Mouse (Mus musculus) heart, postnatal 36 days (tissue): Measurements from ENCODE around the gene Gm30191. TPM values are rescaled to one million over a fixed set of nuclear protein-coding genes. Genes with fewer than 3 reads are reported as not detected.
"Not testable (repeated sequence)": the region's sequence is repeated elsewhere in the genome, so short reads cannot be mapped to it uniquely, and the experiment has no call there.

Experiments
- DNase-seq, 2 experiments: peaks; one replicate each; pipeline ENCODE4 v3.0.0; 2021 to 2022
- intact Hi-C: fragments of 180-260 bp; cut with DNase I; formaldehyde crosslinking; loops from one replicate; pipeline ENCODE4 v1.15.1; 2025
- total RNA-seq, 2 experiments: library from RNA; stranded (reverse); gene quantifications; 2 replicates each; pipeline ENCODE4 v1.2.3; 2021

The Gm30191 gene
- total RNA-seq, 2 experiments from 2014 or later: not detected

- peak; percentile 42 to 49 for DNase-seq
- intact Hi-C loops: loop anchor here (2.0 kb wide), 1 partner anchor 17 kb away; no protein-coding TSS in a partner anchor
These were observed 4.8 kb downstream of the Gm30191 start for GRCm38 (mm10) chr4:134251241-134252130.

- DNase-seq: peak; percentile 32 to 36
- intact Hi-C loops: no loop called here
These were observed 5.6 kb downstream of the Gm30191 start for GRCm38 (mm10) chr4:134252131-134252910.

DNA sequence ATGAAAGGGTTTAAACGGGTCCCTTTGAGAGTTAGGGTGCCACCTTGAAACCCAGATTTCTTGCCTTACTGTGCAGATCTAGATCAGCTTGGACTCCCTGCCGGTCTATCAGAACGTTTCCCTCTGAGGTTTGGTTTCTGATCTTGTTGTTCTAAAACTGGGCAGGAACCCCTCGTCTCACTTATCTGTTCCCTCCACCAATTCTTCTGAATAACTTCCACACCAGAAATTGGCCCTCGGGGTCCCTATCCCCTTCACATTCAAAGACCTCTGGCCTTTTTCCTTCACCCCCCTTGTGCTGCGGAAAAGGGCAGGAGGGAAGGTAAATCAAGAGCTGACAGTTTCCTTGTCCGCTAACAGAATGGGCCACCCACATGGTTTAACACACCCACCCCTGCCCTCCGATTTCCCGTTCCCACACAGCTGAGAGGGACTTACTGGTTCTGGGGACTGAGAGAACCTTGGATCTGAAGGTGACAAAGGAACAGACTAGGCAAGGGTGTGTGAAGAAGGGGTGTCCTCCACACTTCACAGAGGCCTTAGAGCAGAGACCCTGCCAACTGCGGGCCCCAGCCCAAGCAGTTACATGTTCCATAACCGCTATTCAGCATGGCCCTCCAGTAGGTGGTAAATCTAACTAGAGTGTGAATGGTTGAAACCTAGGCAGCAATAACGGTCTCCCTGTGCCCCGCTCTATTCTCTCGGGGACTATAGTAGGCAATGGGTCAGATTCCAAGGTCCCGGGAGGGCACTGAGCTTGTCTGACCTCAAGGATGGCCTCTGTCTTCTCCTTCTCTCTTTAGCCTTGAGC, 6.4 kb downstream of the Gm30191 start:
- intact Hi-C loops: no loop called here
- no peak for DNase-seq

DNA sequence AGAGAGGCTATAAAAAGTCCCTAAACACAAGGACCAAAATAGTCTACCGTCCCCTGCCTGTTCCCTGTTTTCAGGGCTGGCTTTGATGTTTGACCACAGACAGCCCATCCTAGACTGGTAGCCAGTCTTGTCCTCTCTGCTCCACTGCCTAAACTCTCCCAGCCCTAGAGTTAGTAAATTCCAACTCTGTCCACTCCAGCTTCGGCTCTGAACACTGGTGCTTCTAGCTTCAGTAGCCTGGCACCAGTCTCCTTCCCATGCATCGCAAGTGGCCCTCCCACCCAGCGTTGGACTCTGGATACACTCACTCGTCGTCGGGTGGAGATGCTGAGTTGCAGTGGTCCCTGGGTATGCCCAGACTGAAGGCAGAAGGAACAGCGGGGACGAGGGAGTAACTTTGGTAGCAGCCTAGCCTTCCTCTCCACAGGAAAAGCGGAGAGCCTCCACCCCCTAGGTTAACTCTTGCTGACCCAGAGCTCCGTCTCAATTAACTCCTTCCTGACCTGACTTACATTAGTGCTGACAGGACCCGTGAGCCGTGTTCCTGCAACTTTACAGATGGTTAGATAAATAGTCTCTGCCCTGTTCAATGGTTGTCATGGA, 7.1 kb downstream of the Gm30191 start, which contains the start of gene Grrp1:
TSS of gene Grrp1 (minus strand) at position 385 of the 603 bp plus-strand sequence.
- DNase-seq: peak; percentile 33 to 44
- intact Hi-C loops: no loop called here

- intact Hi-C loops: no loop called here
- DNase-seq: no peak
These were observed 8.1 kb downstream of the Gm30191 start for GRCm38 (mm10) chr4:134254835-134255234.

DNA sequence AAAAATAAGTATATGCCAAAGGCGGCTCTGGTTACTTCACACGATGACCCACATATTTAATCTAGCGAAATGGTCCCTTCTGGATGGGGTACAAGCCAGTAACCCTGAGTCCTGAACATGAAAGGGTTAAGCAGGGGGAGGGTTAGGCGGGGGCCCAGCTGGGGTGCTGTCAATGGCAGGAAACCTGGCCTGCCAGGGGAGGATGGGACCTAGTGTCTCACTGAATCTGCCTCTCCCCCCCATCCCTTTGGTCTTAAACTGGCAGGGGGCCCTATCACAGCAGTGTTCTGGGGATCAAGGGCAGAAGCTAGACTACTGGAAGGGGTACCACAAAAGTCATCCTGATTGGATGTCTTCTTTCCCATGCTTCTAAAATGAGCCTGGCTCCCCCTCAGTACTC, 9.1 kb downstream of the Gm30191 start:
- DNase-seq: no peak
- intact Hi-C loops: no loop called here

DNA sequence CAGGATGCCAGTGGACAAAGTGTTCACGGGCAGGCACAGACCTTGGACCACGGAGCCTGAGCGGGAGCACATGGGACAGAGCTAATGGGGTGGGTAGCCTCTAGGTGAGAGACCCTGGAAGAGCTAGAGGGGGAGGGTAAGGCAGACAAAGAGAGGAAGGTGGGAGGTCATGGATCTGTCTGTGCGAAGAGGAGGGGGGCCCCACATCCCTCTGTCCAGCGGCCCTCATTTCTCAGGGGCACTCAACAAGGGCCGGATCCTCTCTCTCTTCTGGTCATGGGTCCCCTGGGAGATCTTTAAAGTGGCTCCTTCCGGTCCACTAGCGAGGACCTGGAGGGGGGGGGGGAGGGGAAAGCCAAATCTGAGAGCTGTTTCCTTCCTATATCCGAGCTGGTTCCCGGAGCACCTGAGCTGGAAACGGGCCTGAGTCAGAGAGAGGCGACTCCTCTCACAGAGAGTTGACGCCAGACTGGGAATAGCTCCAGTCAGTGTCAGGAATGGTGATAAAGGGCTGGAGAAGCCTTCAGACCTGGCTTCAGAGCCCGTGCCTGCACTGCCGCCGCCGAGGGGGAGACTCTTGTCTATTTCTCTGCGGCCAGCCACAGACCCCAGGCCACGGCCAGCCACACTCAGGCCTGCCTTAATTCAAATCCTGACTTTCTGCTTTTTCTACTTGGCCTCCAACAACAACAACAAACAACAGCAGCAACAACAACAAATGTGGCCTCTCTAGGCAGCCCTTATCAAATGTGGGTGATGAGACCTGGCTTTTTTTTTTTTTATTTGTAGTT, 9.9 kb downstream of the Gm30191 start:
- peak; percentile 40 to 46 for DNase-seq
- intact Hi-C loops: no loop called here

DNA sequence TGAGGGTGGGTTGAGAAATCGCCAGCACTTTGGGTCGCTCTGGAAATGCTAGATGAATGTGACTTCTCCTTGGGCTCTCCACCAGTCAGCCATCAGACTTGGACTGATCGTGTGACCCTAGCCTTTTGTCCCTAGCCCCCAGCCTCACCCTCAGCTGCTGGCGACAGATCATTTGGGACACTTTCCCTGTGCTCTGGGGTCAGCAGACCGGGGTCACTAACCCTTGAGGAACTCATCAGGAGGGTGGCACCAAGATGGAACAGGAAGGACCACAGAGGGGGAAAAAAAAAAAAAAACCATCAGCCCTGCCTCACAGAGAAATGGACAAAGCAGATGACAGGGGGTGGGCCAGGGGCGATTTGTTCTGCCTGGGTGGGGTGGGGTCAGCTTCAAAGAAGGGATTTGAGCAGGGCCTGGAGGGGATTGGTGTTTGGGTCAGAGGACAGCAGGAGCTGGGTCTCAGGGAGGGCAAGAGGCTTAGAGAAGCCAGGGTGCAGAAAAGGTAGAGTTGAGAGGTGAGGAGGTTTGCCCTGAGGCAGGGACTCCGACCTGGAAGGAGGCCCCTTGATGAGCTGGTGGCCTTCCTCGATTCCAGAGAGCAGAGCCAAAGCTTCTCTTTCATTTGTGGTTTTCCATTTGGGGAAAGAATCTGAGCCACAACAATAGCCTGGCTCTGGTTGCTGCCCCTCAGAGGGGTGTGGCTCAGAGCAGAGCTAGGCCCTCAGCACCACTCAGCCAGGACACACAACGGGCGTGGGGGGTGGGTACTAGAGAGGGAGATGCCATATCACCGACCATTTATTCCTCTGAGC, 10.7 kb downstream of the Gm30191 start:
- intact Hi-C loops: no loop called here
- DNase-seq: no peak

DNA sequence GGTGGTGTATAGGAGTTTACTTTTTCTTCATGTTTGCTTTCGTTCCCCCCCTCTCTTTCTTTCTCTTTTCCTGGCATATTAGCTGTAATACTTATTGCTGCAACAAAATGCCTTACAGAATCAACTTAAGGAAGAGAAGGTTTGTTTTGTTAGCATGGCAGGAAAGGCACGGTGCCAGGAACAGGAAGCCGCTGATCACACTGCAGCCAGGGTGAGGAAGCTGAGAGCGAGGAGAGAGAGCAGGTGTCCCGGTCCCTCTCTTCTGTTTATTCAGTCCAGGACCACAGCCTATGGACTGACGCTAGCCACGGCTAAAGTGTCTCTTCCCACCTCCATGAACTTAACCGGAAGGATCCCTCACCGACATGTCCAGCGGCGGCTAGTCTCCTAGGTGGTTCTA, 11.6 kb downstream of the Gm30191 start:
- DNase-seq: no peak
- intact Hi-C loops: no loop called here

DNA sequence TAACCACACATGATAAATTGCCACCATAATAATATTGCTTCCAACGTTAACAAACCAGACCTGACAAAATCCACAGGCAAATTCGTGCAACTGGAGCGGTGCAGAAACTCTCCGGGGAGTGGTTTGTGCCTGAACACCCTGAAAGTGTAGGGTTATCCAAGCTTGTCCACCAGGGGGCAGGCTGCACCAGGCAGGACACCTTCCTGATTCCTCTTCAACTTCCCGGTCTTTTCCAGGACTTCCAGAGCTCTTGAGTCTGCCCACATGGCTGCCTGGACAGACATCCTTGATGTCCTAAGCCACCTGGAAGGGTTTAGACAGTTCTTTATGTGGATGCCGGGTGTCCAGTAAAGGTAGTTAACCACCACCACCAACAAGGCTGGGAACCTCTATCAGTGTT, 16.5 kb downstream of the Gm30191 start:
- intact Hi-C loops: loop anchor here (2.0 to 5.0 kb wide), 2 partner anchors 94 to 126 kb away; no protein-coding TSS in a partner anchor
- DNase-seq: peak in 1 of 2 experiments; percentile 69

DNA sequence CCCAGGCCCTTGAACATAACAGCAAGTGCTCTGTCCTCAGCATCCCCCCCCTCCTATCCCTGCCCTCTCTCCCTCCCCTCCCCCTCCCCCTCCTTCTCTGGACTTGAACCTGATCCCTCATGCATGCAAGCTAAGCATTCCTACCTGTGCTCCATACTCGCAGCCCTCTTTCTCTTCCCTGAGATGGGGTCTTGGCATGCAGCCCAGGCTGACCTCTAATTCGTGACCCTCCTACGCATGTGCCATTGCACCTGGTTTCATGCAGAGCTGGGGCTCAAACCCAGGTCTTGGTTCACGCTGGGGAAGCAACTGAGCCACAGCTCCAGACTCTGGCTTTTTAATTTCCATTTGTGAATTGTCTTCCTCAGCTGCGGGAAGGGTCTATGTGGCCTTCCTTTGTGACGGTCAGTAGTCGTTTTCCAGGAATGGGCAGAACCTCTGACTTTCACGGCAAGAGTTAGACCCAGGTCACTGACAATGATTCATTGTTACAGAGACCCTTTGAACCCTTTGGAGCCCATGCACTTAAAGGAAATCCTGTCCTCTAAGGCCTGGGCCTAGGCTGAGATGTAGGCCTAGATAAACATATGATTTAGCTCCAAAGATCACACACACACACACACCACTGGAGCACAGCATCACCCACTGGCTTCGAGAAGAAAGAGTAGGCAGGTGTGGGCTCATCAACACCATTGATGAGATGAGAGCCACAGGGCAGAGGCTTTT, 19.3 kb downstream of the Gm30191 start:
- no peak for DNase-seq
- intact Hi-C loops: no loop called here

- no peak for DNase-seq
- intact Hi-C loops: loop anchor here (1.0 to 2.0 kb wide), 2 partner anchors 17 to 81 kb away; partner anchors contain the start of gene Cep85
These were observed 21.4 kb downstream of the Gm30191 start for GRCm38 (mm10) chr4:134268102-134268655.

DNA sequence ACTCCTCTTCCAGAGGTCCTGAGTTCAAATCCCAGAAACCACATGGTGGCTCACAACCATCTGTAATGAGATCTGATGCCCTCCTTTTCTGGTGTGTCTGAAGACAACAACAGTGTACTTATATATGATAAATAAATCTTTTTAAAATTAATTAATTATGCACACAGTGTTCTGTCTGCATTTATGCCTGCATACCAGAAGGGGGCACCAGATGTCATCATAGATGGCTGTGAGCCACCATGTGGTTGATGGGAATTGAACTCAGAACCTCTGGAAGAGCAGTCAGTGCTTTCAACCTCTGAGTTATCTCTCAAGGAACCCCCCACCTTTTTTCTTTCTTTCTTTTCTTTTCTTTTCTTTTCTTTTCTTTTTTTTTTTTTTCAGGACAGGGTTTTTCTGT, 22.9 kb downstream of the Gm30191 start:
- DNase-seq: not testable (repeated sequence)
- intact Hi-C loops: loop anchor here (2.0 kb wide), 1 partner anchor 19 kb away; no protein-coding TSS in a partner anchor

DNA sequence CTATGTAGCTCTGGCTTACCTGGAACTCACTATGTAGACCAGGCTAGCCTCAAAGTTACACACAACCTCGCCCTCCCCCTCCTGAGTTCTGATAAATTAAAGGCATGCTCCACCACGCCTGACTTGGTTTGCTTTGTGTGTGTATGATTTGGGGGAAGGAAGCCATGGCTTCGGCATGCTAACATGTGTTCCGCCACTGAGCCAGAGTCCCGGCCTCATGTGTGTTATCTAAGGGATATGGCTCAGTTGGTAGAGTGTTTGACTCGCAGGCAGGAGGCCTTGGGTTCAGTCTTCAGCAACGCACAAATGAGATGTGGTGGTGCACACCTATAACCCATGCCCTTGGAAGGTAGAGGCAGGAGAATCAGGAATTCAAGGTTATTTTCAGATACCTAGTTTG, 25.2 kb downstream of the Gm30191 start:
- intact Hi-C loops: no loop called here
- DNase-seq: no peak

DNA sequence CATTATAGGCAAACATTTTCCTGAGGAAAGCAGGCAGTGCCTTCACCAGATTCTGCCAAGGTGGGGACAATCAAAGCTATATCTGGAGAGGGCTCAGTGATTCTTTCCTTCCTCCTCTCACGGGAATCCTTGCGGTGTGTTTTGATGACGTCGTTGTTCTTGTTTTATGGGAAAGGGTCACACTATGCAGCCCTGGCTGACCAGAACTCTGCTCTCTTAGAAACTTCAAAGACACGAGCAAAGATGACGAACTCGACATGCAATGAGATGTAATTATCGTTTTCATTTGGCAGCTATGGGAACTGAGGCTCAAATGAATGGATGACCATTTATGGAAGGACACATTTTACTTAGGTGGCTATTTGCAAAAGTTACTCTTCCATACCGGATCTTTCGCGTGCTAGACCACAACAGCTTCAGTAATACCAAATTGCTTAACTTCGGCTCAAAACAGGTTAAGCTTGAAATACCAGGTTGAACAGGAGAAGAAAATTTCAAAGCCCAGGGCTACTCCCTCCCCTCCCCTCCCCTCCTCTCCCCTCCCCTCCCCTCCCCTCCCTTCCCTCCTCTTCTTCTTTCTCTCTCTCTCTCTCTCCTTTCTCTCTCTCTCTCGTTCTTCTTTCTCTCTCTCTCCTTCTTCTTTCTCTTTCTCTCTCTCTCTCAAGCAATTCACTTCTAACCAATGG, 26.1 kb downstream of the Gm30191 start:
- intact Hi-C loops: no loop called here

DNA sequence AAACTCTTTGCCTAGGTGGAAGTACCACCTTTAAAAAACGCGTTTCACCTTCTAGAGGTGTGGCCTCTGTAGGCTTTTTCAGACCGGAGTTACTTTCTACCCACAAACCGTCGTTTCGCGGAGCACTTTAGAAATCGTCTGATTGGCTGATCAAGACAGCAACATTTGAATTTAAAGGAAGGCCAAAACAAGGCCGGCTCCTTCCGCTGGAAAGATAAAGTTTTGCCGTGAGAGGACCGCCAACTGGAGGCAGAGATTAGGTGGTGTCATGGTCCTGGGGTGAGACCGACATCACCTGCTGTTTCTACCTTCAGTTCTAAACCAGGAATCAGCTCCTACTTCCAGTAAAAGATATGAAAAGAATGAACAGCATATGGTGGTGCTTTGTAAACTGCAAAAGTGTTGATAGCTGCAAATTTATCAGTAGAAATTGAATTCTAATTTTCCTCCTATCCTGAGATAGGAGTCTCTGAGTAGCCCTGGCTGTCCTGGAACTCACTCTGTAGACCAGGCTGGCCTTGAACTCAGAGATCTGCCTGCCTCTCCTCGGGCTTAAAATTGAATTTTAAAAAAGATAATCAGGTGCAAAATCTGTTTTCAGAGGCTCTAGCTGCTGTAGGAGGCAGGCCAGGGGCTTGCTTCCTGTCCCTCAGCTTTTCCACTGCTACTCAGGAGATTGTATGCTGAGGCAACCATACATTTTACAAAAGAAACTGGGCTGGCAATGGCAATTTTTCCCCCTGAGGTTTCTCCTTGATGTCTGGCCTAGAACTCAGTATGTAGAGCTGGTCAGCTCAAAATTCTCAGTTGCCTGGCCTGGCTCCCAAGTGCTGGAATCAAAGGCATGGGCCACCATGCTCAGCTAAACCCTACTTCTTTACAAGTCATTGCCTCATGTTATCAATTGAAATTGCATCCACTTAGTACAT, 26.9 kb downstream of the Gm30191 start:
- DNase-seq: no peak
- intact Hi-C loops: no loop called here

More for the DNA sequence above, 26.1 kb downstream of the Gm30191 start:
- DNase-seq: no peak
